Mouse (Mus musculus): ENCODE data around the gene Zfand3. TPM values are rescaled to one million over a fixed set of nuclear protein-coding genes. Genes with fewer than 3 reads are reported as not detected.

Gene Zfand3
- polyA plus RNA-seq, 1 experiment from 2014 or later: 49.3 TPM

DNA sequence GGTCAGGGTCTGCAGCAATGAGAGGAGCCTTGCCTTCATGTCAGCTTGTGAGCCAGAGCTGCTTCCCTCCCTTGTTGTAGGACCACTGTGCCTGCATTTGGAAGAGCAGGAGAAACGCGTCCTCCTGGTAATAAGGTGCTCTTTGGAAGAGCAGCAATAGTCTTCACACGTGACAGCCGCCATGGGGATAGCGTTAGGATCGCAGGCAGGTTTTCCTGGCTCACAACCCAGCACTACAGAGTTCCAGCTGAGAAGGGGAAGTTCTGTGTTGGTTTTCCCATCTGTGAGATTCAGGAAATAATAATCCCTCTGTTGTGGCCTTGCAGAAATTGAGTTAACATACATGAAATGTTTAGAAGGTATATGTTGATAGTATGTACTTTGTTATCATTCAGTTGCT, 179.0 kb downstream of the Zfand3 start:
- H3K9me3 ChIP-seq (replicated peaks): no peaks in the 10 kb centered on the region
- WGBS: 85% methylated on average over 6 of the region's 6 CpGs
- H3K36me3 ChIP-seq: no peaks in the 10 kb centered on the region
- no peaks in the 10 kb centered on the region for H3K27me3 ChIP-seq
- no peak overlapping the region for H3K9ac ChIP-seq
- no peak overlapping the region for H3K4me2 ChIP-seq
- no peak overlapping the region for H3K4me3 ChIP-seq
- no peak overlapping the region for H3K27ac ChIP-seq
- ATAC-seq (replicated peaks; ENCODE audit: insufficient number of reproducible peaks, insufficient read depth, low FRiP score, low read depth): no peak
- H3K4me1 ChIP-seq (replicated peaks): peaks cover 23% of the 10 kb centered on the region

DNA sequence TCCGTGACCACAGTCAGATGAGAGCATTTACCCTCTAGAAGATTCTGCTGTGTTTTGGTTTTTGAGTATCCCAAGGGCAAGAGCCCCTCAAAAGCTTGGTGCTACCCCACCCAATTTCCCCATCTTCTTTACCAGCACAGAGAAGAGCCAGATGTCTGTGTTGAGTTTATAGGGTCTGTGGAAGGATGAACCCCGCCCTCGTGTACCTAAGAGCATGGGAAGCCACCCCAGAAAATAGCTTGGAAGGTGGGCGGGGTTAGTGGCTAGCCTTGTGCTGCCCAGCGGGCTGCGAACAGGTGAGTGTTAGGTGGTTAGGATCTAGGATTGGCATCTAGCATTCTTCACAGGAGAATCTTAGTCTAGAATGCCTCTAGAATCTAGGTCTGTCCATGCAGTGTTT, 182.6 kb downstream of the Zfand3 start:
- no peak overlapping the region for H3K4me3 ChIP-seq
- ATAC-seq (replicated peaks; ENCODE audit: insufficient number of reproducible peaks, insufficient read depth, low FRiP score, low read depth): no peak
- H3K9ac ChIP-seq: no peak overlapping the region
- H3K36me3 ChIP-seq: no peaks in the 10 kb centered on the region
- H3K9me3 ChIP-seq (replicated peaks): no peaks in the 10 kb centered on the region
- peaks cover 48% of the 10 kb centered on the region for H3K4me1 ChIP-seq (replicated peaks)
- no peak overlapping the region for H3K4me2 ChIP-seq
- 84% methylated on average over 6 of the region's 6 CpGs for WGBS
- peak overlapping the region; percentile 86 for H3K27ac ChIP-seq
- H3K27me3 ChIP-seq: no peaks in the 10 kb centered on the region

DNA sequence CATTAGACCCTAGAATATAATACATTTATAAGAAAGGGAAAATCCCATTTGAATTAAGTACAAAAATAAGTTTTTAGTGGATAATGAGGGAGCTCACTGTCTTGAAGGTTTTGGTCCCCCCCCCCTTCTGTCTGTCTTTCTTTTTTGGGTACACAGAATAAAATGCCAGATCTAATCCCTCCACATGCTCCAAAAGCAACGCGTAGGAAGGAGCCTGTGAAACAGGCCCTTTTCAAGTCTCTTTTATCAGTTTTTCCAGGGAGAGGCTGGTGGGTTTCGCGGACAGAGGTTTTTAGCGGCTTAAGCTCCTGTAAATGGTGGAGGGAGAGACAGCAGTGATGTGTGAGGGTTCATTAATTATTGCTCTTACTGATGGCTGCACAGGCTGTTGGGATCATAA, 183.0 kb downstream of the Zfand3 start:
- Histone ChIP-seq H3K4me3 (no peak overlapping the region), H3K4me1 (replicated peaks) (peaks cover 52% of the 10 kb centered on the region), H3K27me3 (no peaks in the 10 kb centered on the region), H3K36me3 (no peaks in the 10 kb centered on the region), H3K9me3 (replicated peaks) (no peaks in the 10 kb centered on the region), H3K27ac (peak overlapping the region; percentile 86), H3K4me2 (peak overlapping the region; percentile 52), H3K9ac (peak overlapping the region; percentile 19; the same call in 1 of the 2 replicates)
- 26% methylated on average over 5 of the region's 5 CpGs for WGBS
- no peak for ATAC-seq (replicated peaks; ENCODE audit: insufficient number of reproducible peaks, insufficient read depth, low FRiP score, low read depth)

DNA sequence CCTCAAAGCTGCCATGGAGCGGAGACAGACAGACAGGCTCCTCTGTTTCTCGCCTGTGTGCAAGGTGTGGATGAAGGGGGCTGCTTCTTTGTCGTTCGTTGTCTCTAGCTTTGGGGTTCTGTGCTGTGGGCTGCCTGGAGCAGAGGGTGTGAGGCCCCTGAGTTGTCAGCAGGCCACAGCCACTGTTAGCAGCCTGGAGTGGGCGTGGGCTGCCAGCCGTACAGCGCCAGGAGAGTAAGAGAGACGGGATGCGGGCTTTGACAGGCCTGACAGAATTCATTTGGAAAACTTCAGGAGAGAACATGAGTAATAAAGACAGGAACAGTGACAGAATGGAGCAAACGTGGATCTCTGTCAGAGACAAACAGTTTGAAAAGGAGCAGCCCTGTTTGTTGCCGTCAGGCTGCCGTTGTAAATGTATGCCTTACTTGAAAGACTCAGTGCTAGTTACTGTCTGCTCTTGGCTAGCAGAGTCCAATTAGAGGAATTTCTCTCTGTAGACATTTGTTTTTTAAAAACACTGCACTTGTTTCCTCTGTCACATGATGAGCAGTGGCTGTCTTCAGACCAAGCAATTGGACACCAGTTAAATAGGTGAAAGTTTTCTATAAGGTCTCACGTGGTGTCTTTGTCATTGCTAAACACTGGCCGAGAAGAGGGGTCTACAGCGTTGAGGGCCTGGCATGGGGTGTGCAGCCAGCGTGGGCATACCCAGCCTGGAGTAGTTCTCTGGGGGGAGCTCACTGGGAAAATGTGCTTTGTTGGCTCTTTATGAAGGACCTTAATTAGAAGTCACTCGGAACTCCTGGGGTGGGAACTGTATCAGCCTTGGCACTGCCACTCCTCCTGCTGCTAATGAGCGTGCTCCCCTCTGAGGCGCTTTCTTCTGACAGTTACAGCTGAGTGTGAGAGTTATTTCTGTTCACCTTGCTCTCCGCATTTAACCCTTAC, 183.8 kb downstream of the Zfand3 start:
- Histone ChIP-seq H3K27me3 (no peaks in the 10 kb centered on the region), H3K9ac (peak overlapping the region; percentile 19), H3K4me2 (peak overlapping the region; percentile 52), H3K36me3 (no peaks in the 10 kb centered on the region; the same call in 1 of the 2 replicates), H3K27ac (peak overlapping the region; percentile 86), H3K9me3 (replicated peaks) (no peaks in the 10 kb centered on the region), H3K4me3 (peak overlapping the region; percentile 7; the same call in 1 of the 2 replicates), H3K4me1 (replicated peaks) (peaks cover 59% of the 10 kb centered on the region)
- 25% methylated on average over 20 of the region's 20 CpGs for WGBS
- peak; percentile 72 for ATAC-seq (replicated peaks; ENCODE audit: insufficient number of reproducible peaks, insufficient read depth, low FRiP score, low read depth)

DNA sequence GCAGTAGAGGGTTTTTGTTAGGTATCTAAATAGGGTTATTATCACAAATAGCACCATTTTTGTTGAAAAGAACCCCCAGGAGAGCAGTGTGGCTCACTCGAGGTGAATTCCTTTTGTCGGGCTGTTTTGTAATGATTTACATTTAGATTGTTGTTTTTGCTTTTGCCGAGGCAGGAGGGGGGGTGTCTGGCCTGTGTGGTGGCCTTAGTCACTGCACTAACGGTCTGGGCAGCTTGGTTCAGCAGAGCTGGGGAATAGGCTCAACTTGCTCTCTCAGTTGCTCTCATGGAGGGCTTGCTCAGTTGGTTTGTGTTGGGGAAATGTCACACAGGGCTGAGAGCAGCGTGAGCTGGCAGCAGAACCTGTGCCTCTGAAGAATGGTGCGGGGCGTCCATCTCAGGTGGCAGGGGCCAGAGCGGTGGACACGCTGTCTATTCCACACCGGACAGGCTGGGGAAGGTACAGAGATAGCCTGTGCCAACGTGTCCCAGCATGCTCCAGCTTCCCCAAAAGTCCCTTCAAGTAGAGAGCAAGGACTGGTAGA, 186.6 kb downstream of the Zfand3 start:
- peaks cover 84% of the 10 kb centered on the region for H3K4me1 ChIP-seq (replicated peaks)
- no peaks in the 10 kb centered on the region for H3K27me3 ChIP-seq
- H3K36me3 ChIP-seq: no peaks in the 10 kb centered on the region; the same call in 1 of the 2 replicates
- H3K4me2 ChIP-seq: no peak overlapping the region
- no peak for ATAC-seq (replicated peaks; ENCODE audit: insufficient number of reproducible peaks, insufficient read depth, low FRiP score, low read depth)
- H3K9me3 ChIP-seq (replicated peaks): no peaks in the 10 kb centered on the region
- H3K27ac ChIP-seq: no peak overlapping the region
- 70% methylated on average over 11 of the region's 11 CpGs for WGBS
- H3K9ac ChIP-seq: no peak overlapping the region
- no peak overlapping the region for H3K4me3 ChIP-seq

DNA sequence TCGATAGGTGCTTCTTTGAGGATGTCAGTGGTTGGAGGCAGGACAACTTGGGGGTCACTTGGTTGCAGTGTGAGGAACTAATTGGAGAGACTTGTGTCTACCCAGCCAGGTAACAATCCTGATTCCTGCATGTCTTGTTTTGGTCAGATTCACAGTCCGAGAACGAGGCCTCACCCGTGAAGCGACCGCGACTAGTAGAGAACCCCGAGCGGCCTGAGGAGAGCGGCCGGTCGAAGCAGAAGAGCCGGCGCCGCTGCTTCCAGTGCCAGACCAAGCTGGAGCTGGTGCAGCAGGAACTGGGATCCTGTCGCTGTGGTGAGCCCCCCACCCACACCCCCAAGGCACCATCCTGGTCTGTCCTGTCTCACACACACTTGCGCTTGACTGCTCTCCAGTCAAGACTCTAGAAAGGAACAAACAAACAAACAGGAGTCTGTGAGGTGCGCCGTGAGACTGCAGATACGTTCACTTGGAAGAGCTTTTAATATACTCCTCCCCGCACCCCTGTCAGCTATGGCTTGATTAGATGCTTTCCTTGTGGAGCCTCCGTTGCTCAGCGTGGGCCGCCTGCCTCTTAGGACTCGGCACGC, 188.0 kb downstream of the Zfand3 start:
- peaks cover 89% of the 10 kb centered on the region for H3K4me1 ChIP-seq (replicated peaks)
- no peaks in the 10 kb centered on the region for H3K27me3 ChIP-seq
- no peak for ATAC-seq (replicated peaks; ENCODE audit: insufficient number of reproducible peaks, insufficient read depth, low FRiP score, low read depth)
- 81% methylated on average over 26 of the region's 26 CpGs for WGBS
- H3K9me3 ChIP-seq (replicated peaks): no peaks in the 10 kb centered on the region
- H3K9ac ChIP-seq: no peak overlapping the region
- no peak overlapping the region for H3K4me2 ChIP-seq
- H3K27ac ChIP-seq: no peak overlapping the region
- no peaks in the 10 kb centered on the region; the same call in 1 of the 2 replicates for H3K36me3 ChIP-seq
- H3K4me3 ChIP-seq: no peak overlapping the region

DNA sequence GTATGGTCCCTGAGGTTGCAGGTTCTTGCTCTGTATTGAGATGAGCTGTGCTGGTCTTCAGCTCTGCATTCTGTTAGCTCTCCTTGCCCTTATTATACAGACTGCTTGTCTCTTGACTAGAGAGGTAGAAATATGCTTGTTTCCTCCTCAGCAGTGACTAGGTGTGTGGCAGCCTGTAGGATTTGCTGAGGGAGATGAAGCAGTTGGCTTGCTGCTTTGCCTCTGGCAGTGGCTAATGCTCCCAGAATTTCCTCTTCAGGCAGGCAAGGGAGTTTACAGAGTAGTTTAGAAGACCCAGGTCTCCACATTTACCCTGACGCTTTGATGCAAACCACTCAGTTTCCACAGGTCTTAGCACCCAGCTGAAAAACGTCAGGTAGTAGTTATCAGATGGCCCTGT, 189.1 kb downstream of the Zfand3 start:
- H3K4me3 ChIP-seq: no peak overlapping the region
- no peaks in the 10 kb centered on the region; the same call in 1 of the 2 replicates for H3K36me3 ChIP-seq
- no peaks in the 10 kb centered on the region for H3K27me3 ChIP-seq
- no peak overlapping the region for H3K9ac ChIP-seq
- H3K27ac ChIP-seq: no peak overlapping the region
- H3K9me3 ChIP-seq (replicated peaks): no peaks in the 10 kb centered on the region
- 62% methylated on average over 2 of the region's 2 CpGs for WGBS
- no peak overlapping the region for H3K4me2 ChIP-seq
- no peak for ATAC-seq (replicated peaks; ENCODE audit: insufficient number of reproducible peaks, insufficient read depth, low FRiP score, low read depth)
- peaks cover 88% of the 10 kb centered on the region for H3K4me1 ChIP-seq (replicated peaks)

DNA sequence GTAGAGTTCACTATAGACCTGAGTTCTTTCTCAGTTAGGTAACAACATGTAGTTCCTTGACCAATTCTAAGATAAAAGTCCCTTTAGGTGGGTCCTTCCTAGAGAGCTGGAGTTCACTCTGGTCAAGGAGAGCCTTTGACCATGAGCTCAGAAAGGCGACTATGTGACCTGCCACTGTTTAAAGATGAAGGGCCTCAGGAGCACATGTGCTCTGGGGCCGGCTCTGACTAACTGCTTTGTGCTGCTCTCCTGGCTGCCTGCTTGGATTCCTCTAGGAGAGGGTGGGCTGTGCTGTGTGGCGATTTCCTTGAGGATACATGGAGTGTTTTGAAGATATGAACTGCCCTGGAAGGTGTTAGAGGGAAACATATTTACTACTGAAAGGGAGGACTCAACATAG, 189.6 kb downstream of the Zfand3 start:
- Histone ChIP-seq H3K27ac (peak overlapping the region; percentile 15; the same call in 1 of the 2 replicates), H3K4me1 (replicated peaks) (peaks cover 90% of the 10 kb centered on the region)
- no peak for ATAC-seq (replicated peaks; ENCODE audit: insufficient number of reproducible peaks, insufficient read depth, low FRiP score, low read depth)

DNA sequence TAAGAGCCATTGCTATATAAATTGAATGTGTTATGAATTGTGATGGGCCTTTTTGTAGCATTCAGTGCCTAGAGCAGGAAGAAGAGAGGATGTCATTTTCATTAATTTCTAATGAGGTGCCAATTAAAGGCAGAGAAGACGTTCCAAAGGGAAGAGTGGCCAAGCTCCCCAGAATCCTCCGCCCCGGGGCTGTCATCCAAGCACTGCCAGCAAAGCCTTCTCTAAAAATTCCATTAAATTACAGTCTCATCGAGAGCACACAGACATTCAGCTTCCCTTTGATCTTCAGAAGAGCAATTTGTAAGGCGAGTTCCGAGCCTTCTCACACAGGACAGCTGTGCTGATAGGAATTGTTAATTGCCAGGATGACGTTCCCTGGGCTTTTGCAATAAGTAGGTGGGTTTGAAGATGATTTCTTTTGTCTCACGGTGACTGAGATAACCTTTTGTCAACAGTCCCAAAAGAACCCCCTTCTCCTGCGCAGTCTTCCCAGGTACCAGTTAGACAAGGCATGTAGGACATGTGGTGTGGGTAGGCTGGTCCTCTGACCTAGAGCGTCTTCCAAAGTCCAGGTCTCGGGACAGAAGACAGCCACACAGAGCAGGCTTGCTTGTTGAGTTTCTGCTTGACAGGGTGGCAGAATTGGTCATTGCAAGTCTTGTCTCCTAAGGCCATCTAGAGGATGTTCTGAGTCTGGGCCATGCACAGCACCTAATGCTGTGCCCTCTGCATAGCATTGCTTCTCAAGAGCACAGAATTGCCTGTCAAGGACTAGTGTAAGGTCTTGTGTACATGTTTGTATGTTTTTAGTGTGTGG, 190.3 kb downstream of the Zfand3 start:
- Histone ChIP-seq H3K27me3 (no peaks in the 10 kb centered on the region), H3K27ac (peak overlapping the region; percentile 77), H3K36me3 (no peaks in the 10 kb centered on the region; the same call in 1 of the 2 replicates), H3K4me1 (replicated peaks) (peaks cover 91% of the 10 kb centered on the region), H3K9ac (no peak overlapping the region), H3K4me2 (no peak overlapping the region), H3K9me3 (replicated peaks) (no peaks in the 10 kb centered on the region), H3K4me3 (no peak overlapping the region)
- no peak for ATAC-seq (replicated peaks; ENCODE audit: insufficient number of reproducible peaks, insufficient read depth, low FRiP score, low read depth)
- WGBS: 54% methylated on average over 11 of the region's 11 CpGs

More for the DNA sequence above, 189.6 kb downstream of the Zfand3 start:
- Histone ChIP-seq H3K27me3 (no peaks in the 10 kb centered on the region), H3K36me3 (no peaks in the 10 kb centered on the region; the same call in 1 of the 2 replicates), H3K4me2 (no peak overlapping the region), H3K9me3 (replicated peaks) (no peaks in the 10 kb centered on the region), H3K9ac (no peak overlapping the region), H3K4me3 (no peak overlapping the region)
- 37% methylated on average over 3 of the region's 3 CpGs for WGBS

DNA sequence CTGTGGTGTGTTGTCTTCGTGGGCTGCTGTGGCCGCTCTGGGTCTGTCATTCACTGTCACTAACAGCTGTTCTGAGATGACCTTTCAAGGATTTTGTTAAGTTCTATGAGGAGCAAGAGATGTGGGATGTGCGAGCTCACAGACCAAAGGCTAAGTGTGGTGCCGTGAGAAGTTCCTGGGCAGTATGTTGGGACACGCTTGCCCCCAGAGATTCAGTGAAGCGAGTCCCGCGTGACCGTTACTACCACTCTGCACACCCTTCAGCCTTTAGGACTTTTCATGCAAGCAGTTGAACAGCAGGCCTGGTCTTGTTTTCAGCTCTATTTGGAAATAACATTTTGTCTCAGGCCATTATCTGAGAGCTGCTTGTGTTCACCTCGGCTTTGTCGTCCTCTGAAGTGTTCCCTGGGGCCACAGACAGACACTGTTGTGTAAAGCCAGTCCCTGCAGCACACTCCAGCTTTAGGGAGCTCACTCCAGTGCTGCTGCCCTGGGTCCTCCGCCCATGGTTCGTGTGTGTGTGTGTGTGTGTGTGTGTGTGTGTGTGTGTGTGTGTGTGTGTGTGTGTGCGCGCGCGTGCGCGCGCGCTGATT, 191.2 kb downstream of the Zfand3 start:
- H3K27me3 ChIP-seq: no peaks in the 10 kb centered on the region
- H3K4me3 ChIP-seq: no peak overlapping the region
- no peaks in the 10 kb centered on the region for H3K9me3 ChIP-seq (replicated peaks)
- H3K36me3 ChIP-seq: no peaks in the 10 kb centered on the region; the same call in 1 of the 2 replicates
- H3K4me2 ChIP-seq: no peak overlapping the region
- H3K4me1 ChIP-seq (replicated peaks): peaks cover 93% of the 10 kb centered on the region
- ATAC-seq (replicated peaks; ENCODE audit: insufficient number of reproducible peaks, insufficient read depth, low FRiP score, low read depth): no peak
- no peak overlapping the region for H3K9ac ChIP-seq
- peak overlapping the region; percentile 77 for H3K27ac ChIP-seq
- WGBS: 66% methylated on average over 17 of the region's 21 CpGs
